Mouse (Mus musculus): ENCODE data around the gene Tmem120b. TPM values are rescaled to one million over a fixed set of nuclear protein-coding genes. Genes with fewer than 3 reads are reported as not detected.

The Tmem120b gene
- polyA plus RNA-seq, 1 experiment from 2014 or later = 17.6 TPM

DNA sequence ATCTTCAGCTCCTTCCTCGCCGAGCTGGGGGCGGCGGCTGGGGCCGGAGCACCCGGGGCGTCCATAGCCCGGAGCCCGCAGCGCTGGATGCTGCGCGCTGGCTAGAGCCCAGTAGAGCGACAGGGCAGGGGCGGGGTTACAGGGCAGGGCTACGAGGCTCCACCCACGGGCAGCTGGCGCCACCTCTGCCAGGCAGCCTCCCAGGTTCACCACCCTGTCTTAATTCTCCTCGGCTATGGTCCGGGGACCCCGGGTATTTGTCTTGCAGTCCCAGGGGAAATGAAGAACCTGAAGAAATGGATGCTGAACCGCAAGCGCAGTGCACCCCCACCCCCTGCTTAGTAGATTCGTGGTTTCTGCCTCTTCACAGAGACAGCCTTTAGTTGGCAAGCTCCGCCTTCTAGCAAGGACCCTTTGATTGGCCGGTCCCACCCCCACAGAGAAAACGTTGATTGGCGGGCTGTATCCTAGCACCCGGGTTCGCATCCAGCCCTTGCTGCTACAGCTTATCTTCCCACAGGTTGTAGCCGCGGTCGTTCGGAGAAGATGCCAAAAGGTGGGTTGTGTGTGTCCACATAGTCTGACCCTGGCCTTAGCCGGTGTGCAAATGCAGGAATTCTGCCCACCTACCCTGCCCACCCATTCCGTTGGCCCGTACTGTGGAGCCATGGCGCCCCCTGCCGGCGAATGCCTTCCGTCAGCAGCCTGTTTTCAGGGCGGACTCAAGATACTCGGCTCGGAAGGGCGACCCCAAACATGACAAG, 64.3 kb downstream of the Tmem120b start, which contains the start of gene Rhof:
Gene Rhof (minus strand): TSS at position 385 of the 764 bp plus-strand sequence.
- Histone ChIP-seq H3K4me1 (ENCODE audit: control insufficient read depth, insufficient read depth, low read length) (peaks cover 50% of the 10 kb centered on the region), H3K27me3 (replicated peaks; ENCODE audit: control insufficient read depth, insufficient read depth, low read length) (no peaks in the 10 kb centered on the region), H3K9me3 (ENCODE audit: control insufficient read depth, low read length) (no peaks in the 10 kb centered on the region), H3K36me3 (ENCODE audit: control insufficient read depth, insufficient read depth, low read length) (peaks cover 20% of the 10 kb centered on the region; the same call in 1 of the 2 replicates), H3K4me3 (ENCODE audit: low read depth, low read length) (peak within 1 kb of the TSS; percentile 43), H3K27ac (replicated peaks; ENCODE audit: low read depth, low read length) (peak within 1 kb of the TSS; percentile 100), H3K9ac (ENCODE audit: low read depth, low read length) (peak within 1 kb of the TSS; percentile 64), H3K4me2 (ENCODE audit: low read depth, low read length) (peak within 1 kb of the TSS; percentile 100)
- 4% methylated on average over 25 of the region's 44 CpGs for WGBS
- ATAC-seq (ENCODE audit: low read depth) (peak; percentile 34), DNase-seq (ENCODE audit: low spot score) (peak; percentile 89)

DNA sequence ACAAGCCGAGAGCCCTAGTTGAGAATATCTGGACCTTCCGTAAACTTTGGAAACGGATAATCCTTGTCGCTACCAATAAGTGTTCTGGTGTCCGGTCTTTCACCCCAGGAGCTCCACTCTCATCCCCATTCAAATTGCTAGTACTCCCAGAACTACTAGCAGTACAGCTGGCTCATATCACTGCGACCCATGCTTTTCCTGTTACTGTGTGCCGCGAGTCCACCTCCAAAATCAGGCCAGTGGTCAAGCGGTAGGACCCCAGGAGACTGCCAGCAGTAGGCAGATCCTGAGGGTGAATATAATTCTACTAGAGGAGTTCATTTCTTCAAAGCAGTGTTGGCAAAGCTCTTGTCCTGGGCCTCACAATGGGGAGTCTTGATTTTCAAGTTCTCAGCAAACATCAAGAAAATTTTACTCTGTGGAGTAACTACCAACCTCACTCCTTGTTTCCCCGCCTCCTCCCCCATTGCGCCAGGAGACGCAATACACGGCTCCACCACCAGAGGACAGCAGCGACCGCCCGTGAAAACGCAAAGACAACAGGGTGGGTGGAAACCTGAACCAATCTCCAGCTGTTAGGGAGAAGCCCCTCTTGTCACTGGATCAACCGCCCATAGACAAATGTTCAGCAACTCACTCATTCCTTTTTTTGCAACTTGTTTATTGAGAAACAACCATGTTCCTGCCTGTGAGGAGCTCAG, 65.0 kb downstream of the Tmem120b start:
- Histone ChIP-seq H3K9me3 (ENCODE audit: control insufficient read depth, low read length) (no peaks in the 10 kb centered on the region), H3K9ac (ENCODE audit: low read depth, low read length) (no peak overlapping the region), H3K4me1 (ENCODE audit: control insufficient read depth, insufficient read depth, low read length) (peaks cover 57% of the 10 kb centered on the region), H3K27ac (replicated peaks; ENCODE audit: low read depth, low read length) (peak overlapping the region; percentile 100), H3K36me3 (ENCODE audit: control insufficient read depth, insufficient read depth, low read length) (peaks cover 20% of the 10 kb centered on the region; the same call in 1 of the 2 replicates), H3K4me2 (ENCODE audit: low read depth, low read length) (peak overlapping the region; percentile 100), H3K4me3 (ENCODE audit: low read depth, low read length) (peak overlapping the region; percentile 43), H3K27me3 (replicated peaks; ENCODE audit: control insufficient read depth, insufficient read depth, low read length) (no peaks in the 10 kb centered on the region)
- peak; percentile 87 for DNase-seq (ENCODE audit: low spot score)
- 17% methylated on average over 18 of the region's 18 CpGs for WGBS
- no peak for ATAC-seq (ENCODE audit: low read depth)

DNA sequence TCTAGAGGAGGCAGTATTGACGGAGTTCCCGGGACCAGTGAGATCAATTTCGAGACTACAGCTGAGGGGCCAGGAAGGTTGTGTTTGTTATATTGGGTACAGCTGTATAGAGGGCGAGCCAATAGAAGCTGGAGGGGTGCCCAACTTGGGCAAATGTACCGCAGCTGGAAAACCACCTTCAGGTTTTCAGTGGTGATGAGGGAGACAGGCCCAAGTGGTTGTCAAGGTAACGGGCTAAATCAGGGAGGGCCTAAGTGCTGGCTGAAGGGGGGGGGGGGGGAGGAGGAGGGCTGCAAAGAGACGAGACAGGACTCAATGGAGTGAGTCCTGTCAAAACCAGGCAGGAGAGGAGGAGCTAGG, 65.5 kb downstream of the Tmem120b start:
- Histone ChIP-seq H3K4me3 (ENCODE audit: low read depth, low read length) (peak overlapping the region; percentile 12), H3K4me1 (ENCODE audit: control insufficient read depth, insufficient read depth, low read length) (peaks cover 59% of the 10 kb centered on the region), H3K4me2 (ENCODE audit: low read depth, low read length) (peak overlapping the region; percentile 100), H3K9me3 (ENCODE audit: control insufficient read depth, low read length) (no peaks in the 10 kb centered on the region), H3K27me3 (replicated peaks; ENCODE audit: control insufficient read depth, insufficient read depth, low read length) (no peaks in the 10 kb centered on the region), H3K36me3 (ENCODE audit: control insufficient read depth, insufficient read depth, low read length) (peaks cover 20% of the 10 kb centered on the region; the same call in 1 of the 2 replicates), H3K27ac (replicated peaks; ENCODE audit: low read depth, low read length) (peak overlapping the region; percentile 100), H3K9ac (ENCODE audit: low read depth, low read length) (no peak overlapping the region)
- DNase-seq (ENCODE audit: low spot score) (peak; percentile 87), ATAC-seq (ENCODE audit: low read depth) (peak; percentile 4; the same call in 1 of the 2 replicates)
- 8% methylated on average over 7 of the region's 7 CpGs for WGBS

DNA sequence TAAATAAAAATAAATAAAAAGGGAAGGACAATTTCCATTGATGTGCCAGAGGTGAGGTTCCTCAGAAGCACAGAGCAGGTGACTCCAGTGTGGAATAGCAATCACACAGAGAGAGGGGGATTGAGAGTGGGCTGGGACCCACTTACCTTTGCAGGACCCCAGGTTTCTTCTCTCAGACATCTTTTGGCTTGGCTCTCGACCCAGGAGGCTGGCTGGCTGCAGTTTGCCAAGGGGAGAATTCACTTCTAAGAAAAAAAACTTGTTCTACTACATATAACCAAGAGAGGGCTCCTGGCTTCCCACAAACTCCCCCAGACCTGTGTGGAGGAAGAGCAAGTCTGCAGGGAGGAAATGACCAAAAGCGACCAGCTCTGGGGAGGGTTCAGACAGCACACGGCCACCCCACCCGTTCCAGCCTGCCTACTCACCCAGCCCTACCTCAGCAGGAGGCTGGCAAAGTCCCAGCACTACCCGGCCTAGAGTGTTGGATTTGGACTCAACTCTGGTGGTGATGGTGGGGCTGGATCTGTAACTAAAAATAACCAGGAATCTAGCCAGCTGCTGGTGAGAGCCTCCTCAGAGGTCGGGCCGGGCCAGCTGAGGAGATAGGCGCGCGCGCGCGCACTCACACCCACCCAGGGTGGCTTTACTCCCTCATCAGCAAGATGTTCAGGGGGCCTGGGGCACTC, 66.1 kb downstream of the Tmem120b start:
- peak overlapping the region; percentile 90 for H3K4me3 ChIP-seq (ENCODE audit: low read depth, low read length)
- ATAC-seq (ENCODE audit: low read depth) (no peak), DNase-seq (ENCODE audit: low spot score) (peak; percentile 82)
- H3K4me1 ChIP-seq (ENCODE audit: control insufficient read depth, insufficient read depth, low read length) = peaks cover 59% of the 10 kb centered on the region
- H3K27me3 ChIP-seq (replicated peaks; ENCODE audit: control insufficient read depth, insufficient read depth, low read length) = no peaks in the 10 kb centered on the region
- 23% methylated on average over 13 of the region's 13 CpGs for WGBS
- H3K4me2 ChIP-seq (ENCODE audit: low read depth, low read length) = peak overlapping the region; percentile 100
- peaks cover 20% of the 10 kb centered on the region; the same call in 1 of the 2 replicates for H3K36me3 ChIP-seq (ENCODE audit: control insufficient read depth, insufficient read depth, low read length)
- peak overlapping the region; percentile 100 for H3K27ac ChIP-seq (replicated peaks; ENCODE audit: low read depth, low read length)
- H3K9ac ChIP-seq (ENCODE audit: low read depth, low read length) = peak overlapping the region; percentile 100; the same call in 1 of the 2 replicates
- H3K9me3 ChIP-seq (ENCODE audit: control insufficient read depth, low read length) = no peaks in the 10 kb centered on the region

DNA sequence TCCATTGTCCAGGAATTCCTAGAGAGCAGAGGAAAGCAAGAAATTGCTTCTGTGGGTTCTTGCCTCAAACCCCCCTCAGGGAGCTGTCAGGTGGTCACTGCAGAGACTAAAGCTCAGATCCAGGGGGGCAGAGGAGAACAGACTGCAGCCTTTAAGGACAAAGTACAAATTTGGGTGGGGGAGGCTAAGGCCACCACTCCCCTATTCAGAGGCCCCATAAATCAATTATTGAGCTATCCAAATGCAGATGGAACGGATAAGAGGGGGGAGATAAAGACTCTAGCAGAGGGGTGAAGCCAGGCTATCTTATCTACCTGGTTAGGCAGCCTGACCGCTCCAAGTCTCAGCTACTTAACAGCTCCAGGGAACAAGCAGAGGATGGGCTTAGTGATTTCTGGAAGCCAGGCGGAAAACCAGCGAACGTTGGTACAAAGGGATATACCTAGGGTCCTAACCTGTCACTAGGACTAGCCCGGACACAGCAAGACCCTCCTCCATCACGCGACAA, 66.7 kb downstream of the Tmem120b start:
- H3K4me2 ChIP-seq (ENCODE audit: low read depth, low read length) = peak overlapping the region; percentile 100
- H3K4me3 ChIP-seq (ENCODE audit: low read depth, low read length) = peak overlapping the region; percentile 90
- H3K9me3 ChIP-seq (ENCODE audit: control insufficient read depth, low read length) = no peaks in the 10 kb centered on the region
- peak overlapping the region; percentile 100 for H3K27ac ChIP-seq (replicated peaks; ENCODE audit: low read depth, low read length)
- H3K36me3 ChIP-seq (ENCODE audit: control insufficient read depth, insufficient read depth, low read length) = peaks cover 20% of the 10 kb centered on the region; the same call in 1 of the 2 replicates
- H3K9ac ChIP-seq (ENCODE audit: low read depth, low read length) = peak overlapping the region; percentile 100
- H3K27me3 ChIP-seq (replicated peaks; ENCODE audit: control insufficient read depth, insufficient read depth, low read length) = no peaks in the 10 kb centered on the region
- H3K4me1 ChIP-seq (ENCODE audit: control insufficient read depth, insufficient read depth, low read length) = peaks cover 59% of the 10 kb centered on the region
- no peak for ATAC-seq (ENCODE audit: low read depth)
- 20% methylated on average over 8 of the region's 8 CpGs for WGBS
- no peak for DNase-seq (ENCODE audit: low spot score)

DNA sequence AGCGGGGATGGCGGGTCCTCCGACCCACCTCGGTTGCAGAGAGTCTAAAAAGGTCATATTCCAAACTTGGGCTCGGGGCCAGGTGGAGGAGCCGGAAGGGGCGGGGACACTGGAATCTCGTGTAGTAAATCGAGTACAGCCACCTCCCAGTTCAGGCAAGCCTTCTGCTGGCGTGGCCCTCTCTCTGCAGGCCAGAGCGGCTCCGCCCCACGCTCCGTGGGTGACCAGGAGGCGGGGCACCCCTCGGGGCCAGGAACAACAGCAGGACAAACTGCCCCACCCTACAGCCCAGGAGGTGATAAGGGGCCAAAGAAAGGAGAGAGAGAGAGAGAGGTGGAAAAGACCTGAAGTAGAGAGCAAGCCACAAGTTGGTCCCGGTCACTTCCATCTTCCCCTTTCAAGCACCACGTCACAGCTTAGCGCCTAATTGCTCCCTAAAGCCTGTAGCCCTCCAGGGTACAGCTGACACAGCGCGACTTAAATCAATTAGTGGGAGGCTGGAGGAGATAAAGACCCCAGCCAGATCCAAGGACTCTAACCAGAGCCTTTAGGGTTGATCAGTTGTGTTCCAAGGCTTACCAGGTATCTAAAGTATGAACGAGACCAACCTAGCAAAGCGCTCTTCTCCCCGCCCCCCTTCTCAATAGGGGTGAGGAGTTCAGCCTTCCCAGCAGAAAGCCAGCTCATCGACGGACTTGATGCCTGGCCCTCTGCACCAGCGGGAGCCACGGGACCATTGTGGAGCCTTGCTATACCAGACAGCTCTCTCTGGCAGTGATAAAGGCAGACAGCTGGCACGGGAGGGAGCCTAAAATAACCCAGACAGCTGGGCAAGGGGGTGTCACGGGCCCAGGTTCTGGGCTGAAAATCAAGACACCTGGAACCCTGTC, 67.5 kb downstream of the Tmem120b start:
- Histone ChIP-seq H3K4me3 (ENCODE audit: low read depth, low read length) (peak overlapping the region; percentile 90), H3K36me3 (ENCODE audit: control insufficient read depth, insufficient read depth, low read length) (peaks cover 13% of the 10 kb centered on the region; the same call in 1 of the 2 replicates), H3K4me1 (ENCODE audit: control insufficient read depth, insufficient read depth, low read length) (peaks cover 59% of the 10 kb centered on the region), H3K27ac (replicated peaks; ENCODE audit: low read depth, low read length) (peak overlapping the region; percentile 100), H3K4me2 (ENCODE audit: low read depth, low read length) (peak overlapping the region; percentile 100), H3K27me3 (replicated peaks; ENCODE audit: control insufficient read depth, insufficient read depth, low read length) (no peaks in the 10 kb centered on the region), H3K9me3 (ENCODE audit: control insufficient read depth, low read length) (no peaks in the 10 kb centered on the region), H3K9ac (ENCODE audit: low read depth, low read length) (peak overlapping the region; percentile 100)
- 2% methylated on average over 29 of the region's 30 CpGs for WGBS
- DNase-seq (ENCODE audit: low spot score) (peak; percentile 92), ATAC-seq (ENCODE audit: low read depth) (peak; percentile 12)

DNA sequence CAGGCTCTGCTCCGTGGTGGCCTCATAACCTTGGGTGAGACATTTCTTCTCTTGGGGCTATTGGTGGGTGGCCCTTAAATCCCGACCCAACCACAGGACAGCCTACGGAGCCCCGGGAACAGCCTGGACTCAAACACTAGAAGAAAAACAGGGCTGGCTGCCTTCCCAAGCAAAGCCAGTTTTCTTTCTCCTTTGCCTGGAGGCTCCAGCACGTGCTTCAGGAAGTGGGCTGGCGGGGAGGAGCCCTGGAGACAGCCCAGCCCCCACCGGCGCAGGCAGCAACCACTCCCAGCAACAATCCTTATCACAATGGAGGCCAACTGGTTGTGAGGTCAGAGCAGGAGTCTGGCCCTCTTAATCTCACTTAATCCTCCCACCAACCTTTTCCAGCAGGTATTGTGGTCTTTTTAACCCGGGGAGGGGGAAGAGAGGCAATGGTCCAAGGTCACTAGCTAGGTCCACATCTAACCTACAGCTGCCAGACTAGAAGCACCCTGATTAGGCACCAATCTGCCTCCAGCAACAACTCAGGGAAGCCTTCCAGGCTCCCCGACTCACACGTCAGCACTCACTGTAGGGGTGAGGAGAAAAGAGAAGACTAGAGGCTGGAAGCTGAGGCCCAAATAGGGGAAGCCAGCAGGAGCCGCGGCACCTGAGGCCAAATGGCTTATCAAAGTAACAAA, 68.3 kb downstream of the Tmem120b start:
- Histone ChIP-seq H3K4me3 (ENCODE audit: low read depth, low read length) (peak overlapping the region; percentile 90), H3K4me2 (ENCODE audit: low read depth, low read length) (peak overlapping the region; percentile 100), H3K9ac (ENCODE audit: low read depth, low read length) (peak overlapping the region; percentile 100), H3K9me3 (ENCODE audit: control insufficient read depth, low read length) (no peaks in the 10 kb centered on the region), H3K27ac (replicated peaks; ENCODE audit: low read depth, low read length) (peak overlapping the region; percentile 100), H3K4me1 (ENCODE audit: control insufficient read depth, insufficient read depth, low read length) (peaks cover 59% of the 10 kb centered on the region), H3K36me3 (ENCODE audit: control insufficient read depth, insufficient read depth, low read length) (peaks cover 11% of the 10 kb centered on the region; the same call in 1 of the 2 replicates), H3K27me3 (replicated peaks; ENCODE audit: control insufficient read depth, insufficient read depth, low read length) (no peaks in the 10 kb centered on the region)
- DNase-seq (ENCODE audit: low spot score) (peak; percentile 95), ATAC-seq (ENCODE audit: low read depth) (peak; percentile 20)
- 2% methylated on average over 13 of the region's 13 CpGs for WGBS
